Mouse (Mus musculus): Measurements from ENCODE around the gene Rhno1. TPM values are rescaled to one million over a fixed set of nuclear protein-coding genes. Genes with fewer than 3 reads are reported as not detected.

The Rhno1 gene
- polyA plus RNA-seq (2014; fragmentation: Illumina TruSeq; extraction: RNeasy Lipid Tissue Mini Kit (QIAGEN cat#74804); ENCODE audit: low read depth, low replicate concordance), result 3.2 TPM

DNA sequence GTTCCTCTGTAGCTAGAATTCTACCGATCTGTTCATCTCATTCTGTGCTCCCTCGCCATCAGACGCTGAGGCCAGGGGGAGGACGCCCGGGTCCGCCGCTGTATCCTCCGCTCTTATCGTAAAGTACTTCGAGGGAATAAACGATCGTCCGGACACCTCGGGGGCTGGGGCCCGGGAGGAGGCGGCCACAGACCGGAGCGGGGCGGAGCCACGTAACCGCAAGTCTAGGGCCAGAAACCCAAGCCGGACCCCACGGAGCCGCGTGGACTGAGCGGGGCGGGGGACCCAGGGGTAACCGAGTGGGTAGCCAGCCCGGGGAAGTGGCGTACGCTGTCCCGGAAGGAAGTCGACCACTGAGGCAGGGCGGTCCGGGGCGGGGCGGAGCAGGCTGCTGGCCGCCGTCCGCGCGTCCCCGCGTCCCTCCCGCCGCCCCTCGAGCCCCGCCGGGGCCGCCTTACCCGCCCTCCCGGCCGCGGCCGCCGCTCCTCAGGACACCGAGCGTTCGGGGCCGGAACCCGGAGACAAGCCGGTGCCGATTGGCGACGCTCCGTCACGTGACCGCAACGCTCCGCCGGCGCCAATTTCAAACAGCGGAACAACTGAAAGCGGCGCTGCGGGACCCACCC, at the start of gene Rhno1, which contains the start of gene Foxm1:
Rhno1 (minus strand) TSS at position 531 of the 626 bp plus-strand sequence.
Foxm1 (plus strand) TSS at position 587 of the 626 bp plus-strand sequence.

GRCm38 (mm10) chr6:128398996-128399395, 36.3 kb upstream of the Rhno1 start, which contains the start of gene Nrip2:
Nrip2 (plus strand) TSS chr6:128399296.

DNA sequence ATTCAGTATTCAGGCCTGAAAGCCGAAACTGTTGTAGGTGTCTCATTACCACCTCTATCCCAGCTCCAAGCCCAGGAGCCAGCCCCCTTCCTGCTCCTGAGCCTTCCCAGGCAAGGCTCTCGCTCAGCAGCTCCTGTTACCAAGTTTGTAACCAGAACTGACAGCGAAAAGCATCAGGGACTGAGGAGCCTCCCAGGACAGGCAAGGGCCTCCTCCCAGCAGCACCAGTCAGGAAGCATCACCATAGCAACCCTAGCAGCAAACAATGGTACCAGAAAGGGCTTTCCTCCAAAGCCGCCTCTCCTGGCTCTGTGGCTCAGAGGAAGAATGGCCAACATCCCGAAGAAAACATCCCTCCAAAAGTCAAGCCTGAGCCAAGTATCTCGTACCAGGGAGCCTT, 12.5 kb upstream of the Rhno1 start, which contains the start of the genes Tex52 and Gm44596:
Tex52 (plus strand) TSS at position 265 of the 400 bp plus-strand sequence.
Gm44596 (plus strand) TSS at position 312 of the 400 bp plus-strand sequence.

GRCm38 (mm10) chr6:128355726-128356416, 6.8 kb downstream of the Rhno1 start, which contains the start of gene Tulp3:
Tulp3 (minus strand) TSS chr6:128355851.

Other genes starting within 250 kb of the Rhno1 start
- gene Tspan9, start 219.3 kb downstream of the Rhno1 start, polyA plus RNA-seq (2014; fragmentation: Illumina TruSeq; extraction: RNeasy Lipid Tissue Mini Kit (QIAGEN cat#74804); ENCODE audit: low read depth, low replicate concordance), result 7.0 TPM
- gene Tead4, start 62.1 kb downstream of the Rhno1 start, polyA plus RNA-seq (2014; fragmentation: Illumina TruSeq; extraction: RNeasy Lipid Tissue Mini Kit (QIAGEN cat#74804); ENCODE audit: low read depth, low replicate concordance), result 1.0 TPM
- gene Tulp3, start 7.1 kb downstream of the Rhno1 start, polyA plus RNA-seq (2014; fragmentation: Illumina TruSeq; extraction: RNeasy Lipid Tissue Mini Kit (QIAGEN cat#74804); ENCODE audit: low read depth, low replicate concordance), result 14.3 TPM
- 1.2 TPM for gene Foxm1, start 56 bp upstream of the Rhno1 start, polyA plus RNA-seq (2014; fragmentation: Illumina TruSeq; extraction: RNeasy Lipid Tissue Mini Kit (QIAGEN cat#74804); ENCODE audit: low read depth, low replicate concordance)
- gene Tex52, start 12.5 kb upstream of the Rhno1 start, polyA plus RNA-seq (2014; fragmentation: Illumina TruSeq; extraction: RNeasy Lipid Tissue Mini Kit (QIAGEN cat#74804); ENCODE audit: low read depth, low replicate concordance), result not detected
- not detected for gene Gm44596, start 12.6 kb upstream of the Rhno1 start, polyA plus RNA-seq (2014; fragmentation: Illumina TruSeq; extraction: RNeasy Lipid Tissue Mini Kit (QIAGEN cat#74804); ENCODE audit: low read depth, low replicate concordance)
- gene Nrip2, start 36.4 kb upstream of the Rhno1 start, polyA plus RNA-seq (2014; fragmentation: Illumina TruSeq; extraction: RNeasy Lipid Tissue Mini Kit (QIAGEN cat#74804); ENCODE audit: low read depth, low replicate concordance), result 1.9 TPM
- 4.5 TPM for gene Itfg2, start 62.0 kb upstream of the Rhno1 start, polyA plus RNA-seq (2014; fragmentation: Illumina TruSeq; extraction: RNeasy Lipid Tissue Mini Kit (QIAGEN cat#74804); ENCODE audit: low read depth, low replicate concordance)
- gene Fkbp4, start 75.8 kb upstream of the Rhno1 start, polyA plus RNA-seq (2014; fragmentation: Illumina TruSeq; extraction: RNeasy Lipid Tissue Mini Kit (QIAGEN cat#74804); ENCODE audit: low read depth, low replicate concordance), result 48.2 TPM
- not detected for gene Pzp, start 163.8 kb upstream of the Rhno1 start, polyA plus RNA-seq (2014; fragmentation: Illumina TruSeq; extraction: RNeasy Lipid Tissue Mini Kit (QIAGEN cat#74804); ENCODE audit: low read depth, low replicate concordance)
- gene A2ml1, start 218.7 kb upstream of the Rhno1 start, polyA plus RNA-seq (2014; fragmentation: Illumina TruSeq; extraction: RNeasy Lipid Tissue Mini Kit (QIAGEN cat#74804); ENCODE audit: low read depth, low replicate concordance), result not detected